Mouse (Mus musculus): ENCODE data around the gene Mrfap1. TPM values are rescaled to one million over a fixed set of nuclear protein-coding genes. Genes with fewer than 3 reads are reported as not detected.

Gene Mrfap1
- polyA plus RNA-seq, 1 experiment from 2014 or later: 466 TPM

Other genes with a start within 250 kb of the Mrfap1 start
- gene Tbc1d14, start 203.5 kb downstream of the Mrfap1 start, polyA plus RNA-seq (2016; fragmentation: Nextera tagmentation; extraction: Ambion mirVana): 22.5 and 26.8 TPM in 2 replicates
- 25.5 and 33.7 TPM in 2 replicates for gene D5Ertd579e, start 100.7 kb downstream of the Mrfap1 start, polyA plus RNA-seq (2016; fragmentation: Nextera tagmentation; extraction: Ambion mirVana)
- gene Bloc1s4, start 48.1 kb downstream of the Mrfap1 start, polyA plus RNA-seq (2016; fragmentation: Nextera tagmentation; extraction: Ambion mirVana): 19.5 and 27.1 TPM in 2 replicates
- gene Man2b2, start 33.9 kb upstream of the Mrfap1 start, polyA plus RNA-seq (2016; fragmentation: Nextera tagmentation; extraction: Ambion mirVana): 12.6 and 20.6 TPM in 2 replicates
- 0.03 TPM in 1 of 2 replicates, not detected in the other for gene Ppp2r2c, start 71.7 kb upstream of the Mrfap1 start, polyA plus RNA-seq (2016; fragmentation: Nextera tagmentation; extraction: Ambion mirVana)
- 17.4 and 30.7 TPM in 2 replicates for gene Wfs1, start 192.4 kb upstream of the Mrfap1 start, polyA plus RNA-seq (2016; fragmentation: Nextera tagmentation; extraction: Ambion mirVana)